10 mouse cellular contexts compared by ENCODE assay signal in genomic region chr8:72131901-72132300, GRCm38 (mm10). TPM values are rescaled to one million over a fixed set of nuclear protein-coding genes. Genes with fewer than 3 reads are reported as not detected.
DNase-seq lines count a peak whose midpoint lies in the region; ATAC-seq and TF ChIP-seq lines count a peak whose summit lies in the region.
"Had no signal": no experiment of that assay in that cellular context is flagged by ENCODE, and none has a peak within 500 bp of the region (broad histone marks: within the 10 kb centered on the region; RNA-seq: fewer than 3 reads in every experiment).

No protein-coding gene starts in this region.

- no peak for ATAC-seq in kidney, embryonic 15.5 days (replicated peaks; ENCODE audit: low FRiP score)
- ATAC-seq in CD4-positive, CD25-positive, alpha-beta regulatory T cell, adult 4 months: peak; percentile 30

- no peak overlapping the region for H3K4me3 ChIP-seq in kidney, embryonic 15.5 days (replicated peaks)
- no peak overlapping the region for H3K4me3 ChIP-seq in limb, embryonic 10.5 days
- H3K4me3 ChIP-seq in cerebellum, adult 2 months (replicated peaks; ENCODE audit: insufficient read depth, low read depth, low read length): no peak overlapping the region
- H3K4me3 ChIP-seq: limb, embryonic 12.5 days had no signal

- WGBS in kidney, embryonic 15.5 days: 67% methylated on average over 2 of the region's 2 CpGs
- 85% methylated on average over 2 of the region's 2 CpGs for WGBS in limb, embryonic 10.5 days
- 87% methylated on average over 2 of the region's 2 CpGs for WGBS in cerebellum, adult 2 months

- H3K27ac ChIP-seq in kidney, embryonic 15.5 days: peak overlapping the region; percentile 48
- H3K27ac ChIP-seq in limb, embryonic 10.5 days: peak overlapping the region; percentile 61
- no peak overlapping the region for H3K27ac ChIP-seq in cerebellum, adult 2 months (ENCODE audit: insufficient read depth, low read length)
- H3K27ac ChIP-seq: limb, embryonic 12.5 days had no signal

- H3K9ac ChIP-seq in kidney, embryonic 15.5 days: no peak overlapping the region
- H3K9ac ChIP-seq: limb, embryonic 12.5 days had no signal

- TF ChIP-seq POLR2A in cerebellum, adult 2 months (IDR thresholded peaks at IDR 0.05; ENCODE audit: borderline replicate concordance, insufficient read depth, low read length): no peak

- H3K36me3 ChIP-seq in kidney, embryonic 15.5 days: no peaks in the 10 kb centered on the region
- H3K36me3 ChIP-seq in limb, embryonic 10.5 days: no peaks in the 10 kb centered on the region
- H3K36me3 ChIP-seq: limb, embryonic 12.5 days had no signal

- no peak for DNase-seq in kidney, postnatal 14 days
- DNase-seq in CD4-positive helper T cell, adult 2 months (ENCODE audit: low read depth, low spot score): peak; percentile 57
- no peak for DNase-seq in limb, embryonic 10.5 days (ENCODE audit: low spot score)
- DNase-seq in cerebellum, adult 2 months: no peak
- DNase-seq in yolk sac, embryonic 10.5 days (ENCODE audit: low spot score): no peak
- DNase-seq: cerebellum, adult 9-11 months had no signal

- H3K4me1 ChIP-seq in kidney, embryonic 15.5 days: peaks cover 32% of the 10 kb centered on the region
- peaks cover 27% of the 10 kb centered on the region for H3K4me1 ChIP-seq in limb, embryonic 10.5 days
- H3K4me1 ChIP-seq in cerebellum, adult 2 months (ENCODE audit: control insufficient read depth, insufficient read depth, low read length): no peaks in the 10 kb centered on the region

- H3K27me3 ChIP-seq in kidney, embryonic 15.5 days: no peaks in the 10 kb centered on the region
- no peaks in the 10 kb centered on the region for H3K27me3 ChIP-seq in limb, embryonic 10.5 days (ENCODE audit: low read depth, poor library complexity, severe bottlenecking)
- H3K27me3 ChIP-seq in cerebellum, adult 2 months (ENCODE audit: control insufficient read depth, insufficient read depth, low read length): no peaks in the 10 kb centered on the region
- H3K27me3 ChIP-seq: limb, embryonic 12.5 days had no signal

- H3K4me2 ChIP-seq in kidney, embryonic 15.5 days: no peak overlapping the region
- H3K4me2 ChIP-seq: limb, embryonic 12.5 days had no signal

- no peaks in the 10 kb centered on the region for H3K9me3 ChIP-seq in kidney, embryonic 15.5 days (replicated peaks)
- no peaks in the 10 kb centered on the region for H3K9me3 ChIP-seq in limb, embryonic 10.5 days (replicated peaks)
- H3K9me3 ChIP-seq: limb, embryonic 12.5 days had no signal

- no peak for TF ChIP-seq CTCF in cerebellum, adult 2 months (IDR thresholded peaks at IDR 0.05; ENCODE audit: borderline replicate concordance, insufficient read depth, low read depth, low read length)

RNA-seq across cellular contexts. Expression of gene Tpm4, which starts 2.9 kb away (rescaled TPM):
- 770 and 775 TPM in 2 replicates for polyA plus RNA-seq in kidney, embryonic 15.5 days (2015; fragmentation: Nextera tagmentation; extraction: Ambion mirVana)
- polyA plus RNA-seq in CD4-positive, CD25-positive, alpha-beta regulatory T cell, adult 4 months (2017; shearing (Covaris generic)): 100 to 1,000 TPM; 231 to 239 TPM
- polyA plus RNA-seq in limb, embryonic 10.5 days (2016; fragmentation: Nextera tagmentation; extraction: Ambion mirVana): 828 and 829 TPM in 2 replicates
- polyA plus RNA-seq in cerebellum, adult 2 months (2012; rRNA removed): 40.2 and 43.5 TPM in 2 replicates

RNA-seq across cellular contexts. Expression of gene Olfr374, which starts 25.1 kb away (rescaled TPM):
- polyA plus RNA-seq in kidney, embryonic 15.5 days (2015; fragmentation: Nextera tagmentation; extraction: Ambion mirVana): 0.06 TPM in 1 of 2 replicates, not detected in the other
- under 1 TPM in 1 of 2 experiments, not detected in 1; 0.17 TPM for polyA plus RNA-seq in CD4-positive, CD25-positive, alpha-beta regulatory T cell, adult 4 months (2017; shearing (Covaris generic))
- polyA plus RNA-seq in limb, embryonic 10.5 days (2016; fragmentation: Nextera tagmentation; extraction: Ambion mirVana): 0.04 TPM in 1 of 2 replicates, not detected in the other
- polyA plus RNA-seq in cerebellum, adult 2 months (2012; rRNA removed): not detected in 2 replicates
- polyA plus RNA-seq: gonadal fat pad, adult 2 months; limb, embryonic 12.5 days had no signal

RNA-seq across cellular contexts. Expression of gene Rab8a, which starts 29.1 kb away (rescaled TPM):
- polyA plus RNA-seq in kidney, embryonic 15.5 days (2015; fragmentation: Nextera tagmentation; extraction: Ambion mirVana): 126 and 128 TPM in 2 replicates
- 100 to 1,000 TPM; 189 to 208 TPM for polyA plus RNA-seq in CD4-positive, CD25-positive, alpha-beta regulatory T cell, adult 4 months (2017; shearing (Covaris generic))
- 137 and 139 TPM in 2 replicates for polyA plus RNA-seq in limb, embryonic 10.5 days (2016; fragmentation: Nextera tagmentation; extraction: Ambion mirVana)
- 67.6 and 68.7 TPM in 2 replicates for polyA plus RNA-seq in cerebellum, adult 2 months (2012; rRNA removed)

RNA-seq across cellular contexts. Expression of gene Olfr373, which starts 48.9 kb away (rescaled TPM):
- polyA plus RNA-seq in kidney, embryonic 15.5 days (2015; fragmentation: Nextera tagmentation; extraction: Ambion mirVana): 0.05 TPM in 2 replicates
- under 1 TPM; 0.42 to 0.78 TPM for polyA plus RNA-seq in CD4-positive, CD25-positive, alpha-beta regulatory T cell, adult 4 months (2017; shearing (Covaris generic))
- 0.04 TPM in 1 of 2 replicates, not detected in the other for polyA plus RNA-seq in limb, embryonic 10.5 days (2016; fragmentation: Nextera tagmentation; extraction: Ambion mirVana)
- polyA plus RNA-seq in cerebellum, adult 2 months (2012; rRNA removed): not detected in 2 replicates
- polyA plus RNA-seq: gonadal fat pad, adult 2 months; limb, embryonic 12.5 days had no signal

RNA-seq across cellular contexts. Expression of gene Hsh2d, which starts 57.5 kb away (rescaled TPM):
- 0.08 TPM in 1 of 2 replicates, not detected in the other for polyA plus RNA-seq in kidney, embryonic 15.5 days (2015; fragmentation: Nextera tagmentation; extraction: Ambion mirVana)
- 10 to 100 TPM; 32.1 to 38.1 TPM for polyA plus RNA-seq in CD4-positive, CD25-positive, alpha-beta regulatory T cell, adult 4 months (2017; shearing (Covaris generic))
- polyA plus RNA-seq in limb, embryonic 10.5 days (2016; fragmentation: Nextera tagmentation; extraction: Ambion mirVana): not detected in 2 replicates
- 0.11 TPM in 1 of 2 replicates, not detected in the other for polyA plus RNA-seq in cerebellum, adult 2 months (2012; rRNA removed)
- polyA plus RNA-seq: limb, embryonic 12.5 days had no signal
